Mouse (Mus musculus) layer of hippocampus, adult 9-10 months (tissue): ENCODE results near the gene Pgls.

ENCODE experiments used
- DNase-seq: peaks from one replicate; pipeline ENCODE4 v3.0.0; 2022; ENCODE audit warnings: low spot score

Pgls gene

DNA sequence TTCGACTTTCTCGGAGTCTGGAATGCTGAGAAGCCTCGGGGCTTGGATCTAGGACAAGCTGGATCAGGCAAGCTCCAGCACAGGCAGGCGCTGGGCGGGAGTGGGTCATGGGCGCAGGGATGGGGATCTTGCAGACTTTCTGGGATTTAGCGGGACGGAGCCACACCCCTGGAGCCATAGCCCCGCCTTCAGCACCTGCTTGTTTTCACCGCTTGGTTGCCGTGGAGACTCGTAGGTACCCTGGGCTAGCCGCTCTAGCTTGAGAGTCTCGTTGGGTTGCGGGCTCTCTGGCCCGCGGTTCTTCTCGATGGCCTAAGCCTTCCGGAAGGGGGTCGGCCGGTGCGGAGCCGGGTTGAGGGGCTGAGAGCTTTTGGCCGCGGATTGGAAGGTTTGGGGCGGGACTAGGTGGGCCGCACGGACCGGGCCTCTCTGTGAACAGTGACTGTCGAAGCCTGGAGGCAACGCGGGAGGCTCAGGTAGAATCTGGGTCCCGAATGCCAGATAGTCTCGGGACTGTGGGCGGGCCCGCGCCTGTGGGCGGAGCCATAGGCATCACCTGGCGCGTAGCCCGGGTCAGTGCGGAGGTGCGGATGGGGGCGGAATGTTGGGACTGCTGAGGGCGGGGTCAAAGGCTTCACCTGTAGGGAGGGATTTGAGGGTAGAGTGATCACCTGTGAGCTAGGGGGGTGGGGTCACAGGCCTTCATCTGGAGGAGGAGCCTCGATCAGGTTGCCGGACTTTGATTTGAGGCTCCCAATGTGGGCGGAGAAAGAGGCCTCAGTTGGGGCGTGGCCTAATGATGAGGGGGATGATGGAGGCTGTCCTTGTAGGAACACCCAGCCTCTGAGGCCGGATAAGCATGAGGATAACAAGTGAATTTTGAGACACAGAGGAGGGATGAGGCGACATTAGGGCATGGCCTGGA, 22.3 kb upstream of the Pgls start:
- DNase-seq = peak; percentile 69

DNA sequence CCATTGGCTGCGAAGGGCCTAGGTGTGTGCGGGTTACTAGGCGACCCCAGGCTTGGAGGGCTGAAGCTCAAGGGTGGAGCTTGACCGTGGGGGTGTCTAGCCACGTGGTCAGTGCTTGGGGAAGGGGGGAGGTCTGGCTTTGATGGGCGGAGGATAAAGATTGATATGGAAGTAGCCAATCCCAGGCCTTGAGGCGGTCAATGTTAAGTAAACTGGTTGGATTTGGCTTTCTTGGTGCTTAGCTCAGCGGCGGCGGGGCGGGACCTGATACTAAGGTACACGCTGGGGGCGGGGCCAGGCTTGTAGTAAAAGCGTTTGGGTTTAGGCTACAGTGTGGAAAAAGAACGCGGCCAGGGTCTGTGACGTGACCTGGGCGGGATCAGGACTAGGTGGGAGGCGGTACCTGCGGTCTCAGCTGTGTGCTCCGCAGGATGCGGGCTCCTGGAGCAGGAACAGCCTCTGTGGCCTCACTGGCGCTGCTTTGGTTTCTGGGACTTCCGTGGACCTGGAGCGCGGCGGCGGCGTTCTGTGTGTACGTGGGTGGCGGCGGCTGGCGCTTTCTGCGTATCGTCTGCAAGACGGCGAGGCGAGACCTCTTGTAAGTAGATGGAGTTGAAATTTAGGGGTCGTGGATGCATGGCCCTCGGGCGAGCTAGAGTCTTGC, 21.6 kb upstream of the Pgls start:
- peak; percentile 94 for DNase-seq

DNA sequence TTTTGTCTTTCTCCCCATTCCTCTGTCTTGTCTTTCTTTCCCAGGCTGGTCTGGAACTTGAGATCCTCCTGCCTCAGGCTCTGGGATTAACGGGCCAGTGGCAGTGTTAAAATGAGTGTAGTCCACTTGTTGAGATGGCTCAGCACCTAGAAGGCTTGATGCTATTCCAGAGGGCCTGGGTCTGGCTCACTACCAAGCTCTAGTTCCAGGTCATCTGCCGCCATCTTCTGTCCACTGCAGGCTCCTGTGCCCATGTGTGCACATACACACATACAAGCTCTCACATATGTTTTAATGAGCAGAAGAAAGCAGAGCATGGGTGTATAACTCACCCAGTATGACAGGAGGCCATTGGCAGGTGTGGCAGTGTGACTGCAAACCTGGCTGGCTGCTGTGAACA, 19.9 kb upstream of the Pgls start:
- no peak for DNase-seq

DNA sequence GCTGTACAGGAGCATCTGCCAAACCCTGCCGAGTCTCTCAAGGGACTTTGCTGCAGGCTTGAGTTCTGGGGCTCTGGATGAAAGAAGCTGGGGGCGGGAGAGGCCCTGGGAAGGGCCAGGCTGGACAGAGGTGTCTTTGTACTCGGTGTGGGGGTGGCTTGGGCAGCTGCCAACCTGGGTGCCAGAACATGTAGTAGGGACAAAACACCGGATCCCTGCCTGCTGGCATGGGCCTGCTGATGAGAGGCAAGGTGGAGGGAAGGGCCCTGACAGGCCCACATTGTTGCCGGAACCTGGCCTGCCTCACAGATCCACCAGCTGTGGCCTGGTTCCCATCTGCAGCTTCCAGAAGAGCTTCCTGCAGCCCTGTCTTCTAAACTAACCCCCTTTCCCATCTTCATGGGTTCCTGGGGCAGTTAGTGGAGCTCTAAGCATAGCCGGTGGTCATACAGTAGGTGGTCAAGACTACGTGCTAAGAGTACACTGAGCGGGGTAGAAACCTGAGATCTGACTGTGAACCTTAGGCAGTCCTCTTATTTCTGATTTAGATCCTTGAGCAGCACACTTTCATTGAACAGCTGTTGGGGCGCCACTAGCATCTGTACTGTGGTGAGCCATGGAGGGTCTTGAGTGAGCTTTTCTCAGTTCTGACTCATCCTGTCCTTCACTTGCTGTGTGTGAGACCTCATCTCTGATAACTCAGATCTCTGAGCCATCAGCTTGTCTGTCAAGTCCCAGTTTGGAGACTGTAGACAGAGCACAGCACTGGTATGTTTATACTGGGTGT, 18.9 kb upstream of the Pgls start:
- no peak for DNase-seq

GRCm38 (mm10) chr8:71574426-71574825, 17.6 kb upstream of the Pgls start:
- no peak for DNase-seq

DNA sequence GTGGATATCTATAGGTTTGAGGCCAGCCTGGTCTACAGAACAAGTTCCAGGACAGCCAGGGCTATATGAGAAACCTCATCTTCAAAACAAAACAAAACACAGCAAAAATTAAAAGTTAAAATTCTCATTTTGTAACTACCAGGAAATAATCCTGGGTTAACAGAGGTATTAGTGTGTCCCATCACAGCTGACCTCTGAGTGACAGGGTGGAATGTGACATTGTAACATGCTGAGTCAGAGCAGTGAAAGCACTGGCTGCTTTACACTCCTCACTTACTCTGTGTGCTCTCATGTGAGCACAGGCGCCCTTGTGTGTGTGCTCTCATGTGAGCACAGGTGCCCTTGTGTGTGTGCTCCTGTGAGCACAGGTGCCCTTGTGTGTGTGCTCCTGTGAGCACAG, 17.0 kb upstream of the Pgls start:
- no peak for DNase-seq

- DNase-seq = no peak
These were observed 14.1 kb upstream of the Pgls start for GRCm38 (mm10) chr8:71577856-71578387.

GRCm38 (mm10) chr8:71579009-71579408, 13.0 kb upstream of the Pgls start:
- no peak for DNase-seq

GRCm38 (mm10) chr8:71579476-71579875, 12.5 kb upstream of the Pgls start:
- no peak for DNase-seq

- no peak for DNase-seq
These were observed 11.8 kb upstream of the Pgls start for GRCm38 (mm10) chr8:71580201-71580600.

DNA sequence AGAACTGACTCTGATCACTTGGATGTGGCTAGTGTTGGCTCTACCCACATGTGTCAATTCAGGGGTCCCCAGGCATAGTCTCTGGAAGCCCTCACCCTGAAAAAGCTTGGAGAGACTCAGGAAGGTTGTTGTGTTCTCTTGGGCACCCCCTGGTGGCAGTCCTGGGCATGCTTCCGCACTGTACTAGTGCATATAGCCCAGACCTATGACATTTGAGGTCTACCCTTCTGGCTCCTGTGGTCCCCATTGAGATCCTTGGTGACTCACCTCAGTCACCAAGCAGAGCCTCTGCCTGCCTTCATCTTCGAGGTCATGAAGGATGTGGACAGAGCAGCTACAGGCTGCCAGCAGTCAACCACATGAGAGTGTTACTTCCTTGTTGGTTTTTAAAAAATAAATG, 5.1 kb upstream of the Pgls start:
- DNase-seq = no peak

GRCm38 (mm10) chr8:71588762-71589161, 3.2 kb upstream of the Pgls start:
- no peak for DNase-seq

DNA sequence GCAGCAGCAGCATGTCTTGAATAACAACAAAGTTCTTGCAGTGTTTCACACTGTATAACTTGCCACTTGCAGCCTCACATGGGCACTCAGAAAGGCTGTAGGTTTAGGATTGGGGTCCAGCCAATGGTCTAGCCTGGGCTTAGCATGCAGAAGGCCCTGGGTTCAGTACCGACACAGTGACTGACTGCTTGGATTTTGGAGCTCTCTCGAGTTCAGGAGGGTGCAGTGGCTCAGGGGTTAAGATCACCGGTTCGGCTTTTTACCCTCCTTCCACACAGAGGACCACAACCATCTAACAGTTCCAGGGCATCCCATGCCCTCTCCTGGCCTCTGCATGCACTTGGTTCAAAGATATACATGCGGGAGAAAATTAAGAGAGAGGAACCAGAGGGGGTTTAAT, 959 bp upstream of the Pgls start:
- no peak for DNase-seq

- peak; percentile 65 for DNase-seq
These were observed 596 bp downstream of the Pgls start for GRCm38 (mm10) chr8:71592374-71593170.

DNA sequence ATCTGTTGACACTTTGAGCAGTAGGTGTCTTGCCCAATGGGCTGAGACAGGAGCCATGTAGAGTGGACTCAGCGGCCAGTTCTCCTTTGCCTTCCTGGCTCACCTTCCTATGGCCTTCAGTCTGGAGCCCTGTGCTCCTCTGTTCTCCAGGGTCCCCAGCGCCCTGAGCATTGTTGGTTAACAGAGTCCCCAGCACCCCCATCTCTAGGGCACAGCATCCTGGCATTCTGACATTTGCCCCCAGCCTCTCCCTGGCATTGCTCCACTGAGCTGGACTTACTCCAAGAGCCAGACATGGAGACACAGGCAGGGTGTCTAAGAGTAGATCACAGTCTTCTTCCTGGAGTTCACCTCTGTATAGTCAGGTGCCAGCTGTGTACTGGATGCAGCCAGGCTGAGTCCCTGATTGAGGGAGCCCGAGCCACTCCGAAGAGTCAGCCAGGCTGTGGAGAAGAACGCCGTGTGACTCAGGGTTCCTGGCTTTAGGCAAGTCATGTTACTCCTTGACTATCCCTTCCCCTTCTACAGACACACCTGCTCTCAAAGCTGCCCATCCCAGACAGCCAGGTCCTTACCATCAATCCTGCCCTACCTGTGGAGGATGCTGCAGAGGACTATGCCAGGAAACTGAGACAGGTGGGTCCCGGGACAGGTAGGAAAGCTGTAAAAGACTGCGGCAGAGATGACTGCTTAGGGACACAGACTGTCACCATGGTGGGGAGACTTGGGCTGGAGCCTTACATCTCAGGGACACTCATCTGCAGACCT, 1.8 kb downstream of the Pgls start:
- DNase-seq = no peak

DNA sequence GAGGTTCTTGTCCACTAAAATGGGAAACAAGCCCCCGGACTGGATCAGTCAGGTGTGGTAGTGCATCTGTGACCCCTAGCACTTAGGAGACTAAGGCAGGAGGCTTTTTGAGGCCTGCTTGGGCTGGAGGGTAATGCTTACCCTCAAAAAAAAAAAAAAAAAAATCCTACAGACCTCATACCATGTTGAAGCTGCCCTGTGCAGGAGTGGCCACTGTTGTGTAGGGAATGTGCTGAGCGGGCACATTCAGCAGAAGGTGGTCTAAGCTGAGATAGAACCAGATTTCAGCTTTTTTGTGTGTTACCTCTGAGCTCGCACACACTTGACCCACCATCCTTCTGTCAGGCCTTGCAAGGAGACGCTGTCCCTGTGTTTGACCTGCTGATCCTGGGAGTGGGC, 2.3 kb downstream of the Pgls start:
- DNase-seq = no peak

- DNase-seq = peak; percentile 82
These were observed 3.9 kb downstream of the Pgls start for GRCm38 (mm10) chr8:71595862-71596261.

GRCm38 (mm10) chr8:71596384-71596783, 4.4 kb downstream of the Pgls start:
- DNase-seq = no peak

- DNase-seq = no peak
These were observed 4.8 kb downstream of the Pgls start for GRCm38 (mm10) chr8:71596798-71597197.

- no peak for DNase-seq
These were observed 5.5 kb downstream of the Pgls start, which contains the start of gene Fam129c for GRCm38 (mm10) chr8:71597451-71597850. TSS of gene Fam129c (plus strand) at chr8:71597648.

- no peak for DNase-seq
These were observed 6.4 kb downstream of the Pgls start for GRCm38 (mm10) chr8:71598375-71598774.
